14 mouse cellular contexts compared by ENCODE assay signal in the genomic region with DNA sequence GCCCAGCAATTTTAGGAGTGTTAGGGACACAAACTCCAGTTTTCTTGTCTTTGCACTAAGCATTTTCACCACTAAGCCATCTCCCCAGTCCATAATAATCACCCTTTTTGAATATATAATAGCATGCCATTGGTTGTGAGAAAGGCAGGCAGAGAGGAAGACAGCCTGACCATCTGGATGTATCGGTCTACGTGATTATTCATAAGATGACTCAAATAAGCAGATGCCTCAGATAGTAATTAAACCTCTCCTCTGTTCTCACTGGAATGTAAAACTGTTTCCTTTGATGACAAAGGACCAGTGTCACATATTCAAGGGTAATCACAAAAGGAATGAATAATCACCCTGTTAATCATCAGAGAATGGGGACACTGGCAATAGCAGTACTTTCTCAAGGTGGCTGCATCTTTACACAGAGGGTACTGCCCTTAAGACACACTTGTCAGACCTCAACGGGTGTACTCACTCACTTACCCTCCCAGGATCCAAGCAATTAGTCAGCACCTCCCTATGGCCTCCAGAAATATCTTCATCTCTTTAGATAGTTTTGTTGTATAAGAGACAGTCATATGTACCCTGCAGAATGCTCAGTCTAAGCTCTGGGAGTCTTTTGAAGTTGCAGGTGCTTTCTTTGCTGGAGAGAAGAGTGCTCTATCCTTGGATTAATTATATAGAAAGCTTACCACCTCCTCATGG.
DNase-seq lines count a peak whose midpoint lies in the region; ATAC-seq lines count a peak whose summit lies in the region.
"Had no signal": no experiment of that assay in that cellular context is flagged by ENCODE, and none has a peak within 500 bp of the region (broad histone marks: within the 10 kb centered on the region; RNA-seq: fewer than 3 reads in every experiment).

No protein-coding gene starts in this region.

- H3K27me3 ChIP-seq in hindbrain, embryonic 12.5 days: no peaks in the 10 kb centered on the region
- H3K27me3 ChIP-seq in hindbrain, embryonic 16.5 days (replicated peaks; ENCODE audit: control insufficient read depth, insufficient read depth, low read length): no peaks in the 10 kb centered on the region
- no peaks in the 10 kb centered on the region for H3K27me3 ChIP-seq in forebrain, embryonic 12.5 days
- H3K27me3 ChIP-seq: stomach, embryonic 15.5 days had no signal

- no peak overlapping the region for H3K4me2 ChIP-seq in hindbrain, embryonic 12.5 days (replicated peaks)
- H3K4me2 ChIP-seq in hindbrain, embryonic 16.5 days (ENCODE audit: low read length): no peak overlapping the region
- H3K4me2 ChIP-seq in forebrain, embryonic 12.5 days: no peak overlapping the region
- H3K4me2 ChIP-seq: liver, embryonic 11.5 days; stomach, embryonic 15.5 days had no signal

- no peak overlapping the region for H3K4me3 ChIP-seq in hindbrain, embryonic 12.5 days
- no peak overlapping the region for H3K4me3 ChIP-seq in hindbrain, embryonic 16.5 days (ENCODE audit: low read length)
- no peak overlapping the region for H3K4me3 ChIP-seq in forebrain, embryonic 12.5 days (replicated peaks)
- H3K4me3 ChIP-seq: stomach, embryonic 15.5 days had no signal

- H3K36me3 ChIP-seq in hindbrain, embryonic 12.5 days: no peaks in the 10 kb centered on the region
- no peaks in the 10 kb centered on the region for H3K36me3 ChIP-seq in hindbrain, embryonic 16.5 days (ENCODE audit: control insufficient read depth, insufficient read depth, low read length)
- H3K36me3 ChIP-seq in forebrain, embryonic 12.5 days (replicated peaks): no peaks in the 10 kb centered on the region
- H3K36me3 ChIP-seq: stomach, embryonic 15.5 days had no signal

- peak; percentile 7 for DNase-seq in MN1 (ENCODE audit: low spot score)
- peak; percentile 61 for DNase-seq in layer of hippocampus, adult 9-11 months
- no peak for DNase-seq in adrenal gland, postnatal 4 days (ENCODE audit: low spot score in 2 of 2)
- no peak for DNase-seq in kidney, postnatal 4 days
- DNase-seq: cerebellum, postnatal 25 days; heart, postnatal 10 days; lung, postnatal 10 days had no signal

- no peak overlapping the region for H3K27ac ChIP-seq in hindbrain, embryonic 12.5 days
- no peak overlapping the region for H3K27ac ChIP-seq in hindbrain, embryonic 16.5 days (ENCODE audit: low read depth, low read length)
- H3K27ac ChIP-seq in forebrain, embryonic 12.5 days: no peak overlapping the region
- H3K27ac ChIP-seq: stomach, embryonic 15.5 days had no signal

- WGBS in hindbrain, embryonic 12.5 days: 46% methylated on average over 3 of the region's 3 CpGs
- 34% methylated on average over 3 of the region's 3 CpGs for WGBS in hindbrain, embryonic 16.5 days
- 57% methylated on average over 3 of the region's 3 CpGs for whole genome bisulfite sequencing in forebrain, embryonic 12.5 days

- no peak overlapping the region for H3K9ac ChIP-seq in hindbrain, embryonic 12.5 days
- H3K9ac ChIP-seq in hindbrain, embryonic 16.5 days (ENCODE audit: low read depth, low read length): no peak overlapping the region
- H3K9ac ChIP-seq in forebrain, embryonic 12.5 days: no peak overlapping the region
- H3K9ac ChIP-seq: stomach, embryonic 15.5 days had no signal

- no peaks in the 10 kb centered on the region; the same call in 1 of the 2 replicates for H3K4me1 ChIP-seq in hindbrain, embryonic 12.5 days
- no peaks in the 10 kb centered on the region for H3K4me1 ChIP-seq in hindbrain, embryonic 16.5 days (ENCODE audit: control insufficient read depth, insufficient read depth, low read depth, low read length)
- no peaks in the 10 kb centered on the region for H3K4me1 ChIP-seq in forebrain, embryonic 12.5 days
- H3K4me1 ChIP-seq: stomach, embryonic 15.5 days had no signal

- peak; percentile 32; the same call in 1 of the 2 replicates for ATAC-seq in hindbrain, embryonic 12.5 days (ENCODE audit: low FRiP score)
- ATAC-seq in hindbrain, embryonic 16.5 days: no peak; the same call in 1 of the 2 replicates
- ATAC-seq in forebrain, embryonic 12.5 days (ENCODE audit: low FRiP score): peak; percentile 58; the same call in 1 of the 2 replicates
- no peak for ATAC-seq in megakaryocyte-erythroid progenitor cell, adult 5-6 weeks (replicated peaks; ENCODE audit: low FRiP score, low TSS enrichment, poor library complexity, severe bottlenecking)
- ATAC-seq: intestine, postnatal 0 days had no signal

- no peaks in the 10 kb centered on the region for H3K9me3 ChIP-seq in hindbrain, embryonic 12.5 days (replicated peaks)
- H3K9me3 ChIP-seq in hindbrain, embryonic 16.5 days (ENCODE audit: control insufficient read depth, low read length): 0 out of 2 replicates have a peak, but pooled peaks cover 2% of the 10 kb centered on the region
- H3K9me3 ChIP-seq in forebrain, embryonic 12.5 days: no peaks in the 10 kb centered on the region
- H3K9me3 ChIP-seq: stomach, embryonic 15.5 days had no signal

Comparison
In these comparisons a context has a peak if more than half of its experiments do, and no peak if none do; other contexts are left out.
1. ATAC-seq: peak in hindbrain, embryonic 12.5 days (single experiment) and forebrain, embryonic 12.5 days (single experiment); none in hindbrain, embryonic 16.5 days (single experiment) and megakaryocyte-erythroid progenitor cell, adult 5-6 weeks (single experiment).
2. DNase-seq: peak in MN1 (single experiment) and layer of hippocampus, adult 9-11 months (single experiment); none in adrenal gland, postnatal 4 days (0 of 2) and kidney, postnatal 4 days (0 of 2).